Mouse (Mus musculus) 416B (cell line): ENCODE data around the gene Nphp1.

Experiments
- DNase-seq: peaks from one replicate; pipeline ENCODE4 v3.0.0; 2011; ENCODE audit warnings: low read depth

Nphp1 gene

GRCm38 (mm10) chr2:127749376-127749775, 39.3 kb downstream of the Nphp1 start:
- peak; percentile 37 for DNase-seq

GRCm38 (mm10) chr2:127748316-127748715, 40.4 kb downstream of the Nphp1 start:
- DNase-seq: no peak

- DNase-seq: no peak
Observed at GRCm38 (mm10) chr2:127742637-127743036, 46.1 kb downstream of the Nphp1 start.

- peak; percentile 36 for DNase-seq
Observed at GRCm38 (mm10) chr2:127740756-127741519, 47.8 kb downstream of the Nphp1 start.

- DNase-seq: no peak
Observed at GRCm38 (mm10) chr2:127737885-127738284, 50.8 kb downstream of the Nphp1 start.

GRCm38 (mm10) chr2:127736631-127737209, 52.0 kb downstream of the Nphp1 start:
- DNase-seq: peak; percentile 43

- DNase-seq: no peak
Observed at GRCm38 (mm10) chr2:127735512-127736145, 53.1 kb downstream of the Nphp1 start.

- DNase-seq: no peak
Observed at GRCm38 (mm10) chr2:127734889-127735288, 53.8 kb downstream of the Nphp1 start.

- DNase-seq: no peak
Observed at GRCm38 (mm10) chr2:127730301-127730997, 58.2 kb downstream of the Nphp1 start.

GRCm38 (mm10) chr2:127729671-127730070, 59.0 kb downstream of the Nphp1 start, which contains the start of gene Mall:
Mall (minus strand) TSS chr2:127729932.
- no peak for DNase-seq

- DNase-seq: no peak
Observed at GRCm38 (mm10) chr2:127728661-127729450, 59.8 kb downstream of the Nphp1 start.

- no peak for DNase-seq
Observed at GRCm38 (mm10) chr2:127728146-127728545, 60.6 kb downstream of the Nphp1 start.

GRCm38 (mm10) chr2:127723193-127723592, 65.5 kb downstream of the Nphp1 start:
- DNase-seq: peak; percentile 32

- peak; percentile 91 for DNase-seq
Observed at GRCm38 (mm10) chr2:127722176-127722892, 66.4 kb downstream of the Nphp1 start.

GRCm38 (mm10) chr2:127718839-127719468, 69.7 kb downstream of the Nphp1 start:
- no peak for DNase-seq

GRCm38 (mm10) chr2:127714726-127715125, 74.0 kb downstream of the Nphp1 start:
- no peak for DNase-seq

GRCm38 (mm10) chr2:127708792-127709191, 79.9 kb downstream of the Nphp1 start:
- DNase-seq: no peak

- no peak for DNase-seq
Observed at GRCm38 (mm10) chr2:127708060-127708459, 80.6 kb downstream of the Nphp1 start.

GRCm38 (mm10) chr2:127705267-127705666, 83.4 kb downstream of the Nphp1 start:
- DNase-seq: no peak
